Mouse (Mus musculus): Measurements from ENCODE around the gene Dppa2. TPM values are rescaled to one million over a fixed set of nuclear protein-coding genes. Genes with fewer than 3 reads are reported as not detected.

The Dppa2 gene
- not detected in 2 replicates for polyA plus RNA-seq (2012; rRNA removed)

GRCm38 (mm10) chr16:48303509-48303908, at the start of gene Dppa2:
Gene Dppa2 (plus strand): TSS chr16:48303908.
- H3K27ac ChIP-seq (ENCODE audit: insufficient read depth, low read length): no peak within 1 kb of the TSS; the same call in 1 of the 2 replicates
- no peaks in the 10 kb centered on the region for H3K4me1 ChIP-seq (ENCODE audit: control insufficient read depth, insufficient read depth, low read length)
- H3K4me3 ChIP-seq (ENCODE audit: insufficient read depth, low read length): no peak within 1 kb of the TSS
- TF ChIP-seq CTCF (IDR thresholded peaks at IDR 0.05; ENCODE audit: extremely low read depth, insufficient read depth, low read length) (no peak), POLR2A (IDR thresholded peaks at IDR 0.05; ENCODE audit: extremely low read depth, insufficient read depth, low read length) (no peak)

DNA sequence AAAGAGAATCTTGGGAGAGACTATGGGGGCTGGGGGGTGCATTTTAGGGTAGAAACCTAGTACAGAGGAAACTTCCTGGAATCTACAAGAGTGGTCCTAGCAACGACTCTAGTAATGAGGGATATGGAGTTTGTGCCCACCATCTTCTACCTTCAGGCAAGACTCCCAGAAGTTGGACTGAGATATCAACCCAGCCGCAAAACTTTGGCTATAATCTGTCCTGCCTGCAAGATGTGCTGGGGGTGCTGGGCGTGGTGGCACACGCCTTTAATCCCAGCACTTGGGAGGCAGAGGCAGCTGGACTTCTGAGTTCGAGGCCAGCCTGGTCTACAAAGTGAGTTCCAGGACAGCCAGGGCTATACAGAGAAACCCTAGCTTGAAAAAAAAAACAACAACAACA, 49.1 kb upstream of the Dppa2 start:
- Histone ChIP-seq H3K4me3 (ENCODE audit: insufficient read depth, low read length) (no peak overlapping the region), H3K27ac (ENCODE audit: insufficient read depth, low read length) (no peak overlapping the region), H3K4me1 (ENCODE audit: control insufficient read depth, insufficient read depth, low read length) (no peaks in the 10 kb centered on the region)
- TF ChIP-seq CTCF (IDR thresholded peaks at IDR 0.05; ENCODE audit: extremely low read depth, insufficient read depth, low read length): no peak
- no peak for TF ChIP-seq POLR2A (IDR thresholded peaks at IDR 0.05; ENCODE audit: extremely low read depth, insufficient read depth, low read length)

DNA sequence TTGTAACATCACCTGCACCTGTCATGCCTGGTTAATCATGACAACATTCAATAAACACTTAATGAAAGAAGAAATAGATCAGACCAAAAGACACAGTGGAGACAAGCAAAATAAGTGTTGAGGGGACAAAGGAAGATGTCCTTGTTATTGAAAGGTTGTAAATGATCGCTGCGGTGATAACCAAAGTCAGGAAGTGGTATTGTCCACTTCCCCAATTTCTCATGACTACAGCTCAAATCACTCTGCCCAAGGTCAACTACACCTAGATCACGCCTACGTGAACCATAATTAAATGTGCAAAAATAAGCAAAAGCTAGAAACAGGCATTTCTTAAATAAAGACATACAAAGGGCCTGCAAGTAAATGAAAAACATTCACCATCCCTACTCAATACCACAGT, 44.2 kb upstream of the Dppa2 start:
- Histone ChIP-seq H3K4me3 (ENCODE audit: insufficient read depth, low read length) (no peak overlapping the region), H3K27ac (ENCODE audit: insufficient read depth, low read length) (no peak overlapping the region), H3K4me1 (ENCODE audit: control insufficient read depth, insufficient read depth, low read length) (no peaks in the 10 kb centered on the region)
- TF ChIP-seq CTCF (IDR thresholded peaks at IDR 0.05; ENCODE audit: extremely low read depth, insufficient read depth, low read length): no peak
- no peak for TF ChIP-seq POLR2A (IDR thresholded peaks at IDR 0.05; ENCODE audit: extremely low read depth, insufficient read depth, low read length)

DNA sequence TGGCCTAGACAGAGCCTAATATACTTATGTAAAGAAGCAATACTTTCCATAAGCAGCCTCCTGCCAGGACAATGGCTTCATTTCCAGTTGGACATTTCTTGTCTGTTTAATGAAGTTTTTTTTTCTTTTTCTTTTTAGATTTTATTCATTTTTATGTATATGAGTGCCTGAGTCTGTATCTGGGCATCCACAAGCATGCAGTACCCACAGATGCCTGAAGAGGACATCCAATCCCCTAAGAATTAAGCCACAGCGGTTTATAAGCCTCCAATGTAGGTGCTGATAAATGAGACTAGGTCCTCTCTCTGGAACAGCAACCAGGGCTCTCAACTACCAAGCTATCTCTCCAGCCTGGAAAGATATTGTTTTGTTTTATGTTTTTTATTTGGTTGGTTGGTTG, 40.8 kb upstream of the Dppa2 start:
- Histone ChIP-seq H3K4me1 (ENCODE audit: control insufficient read depth, insufficient read depth, low read length) (no peaks in the 10 kb centered on the region), H3K27ac (ENCODE audit: insufficient read depth, low read length) (no peak overlapping the region), H3K4me3 (ENCODE audit: insufficient read depth, low read length) (no peak overlapping the region)
- TF ChIP-seq CTCF (IDR thresholded peaks at IDR 0.05; ENCODE audit: extremely low read depth, insufficient read depth, low read length) (no peak), POLR2A (IDR thresholded peaks at IDR 0.05; ENCODE audit: extremely low read depth, insufficient read depth, low read length) (no peak)

GRCm38 (mm10) chr16:48265856-48266255, 37.9 kb upstream of the Dppa2 start:
- H3K4me1 ChIP-seq (ENCODE audit: control insufficient read depth, insufficient read depth, low read length): no peaks in the 10 kb centered on the region
- H3K27ac ChIP-seq (ENCODE audit: insufficient read depth, low read length): no peak overlapping the region
- TF ChIP-seq POLR2A (IDR thresholded peaks at IDR 0.05; ENCODE audit: extremely low read depth, insufficient read depth, low read length): no peak
- no peak for TF ChIP-seq CTCF (IDR thresholded peaks at IDR 0.05; ENCODE audit: extremely low read depth, insufficient read depth, low read length)
- H3K4me3 ChIP-seq (ENCODE audit: insufficient read depth, low read length): no peak overlapping the region

- Histone ChIP-seq H3K4me1 (ENCODE audit: control insufficient read depth, insufficient read depth, low read length) (no peaks in the 10 kb centered on the region), H3K4me3 (ENCODE audit: insufficient read depth, low read length) (no peak overlapping the region), H3K27ac (ENCODE audit: insufficient read depth, low read length) (no peak overlapping the region)
- no peak for TF ChIP-seq POLR2A (IDR thresholded peaks at IDR 0.05; ENCODE audit: extremely low read depth, insufficient read depth, low read length)
- TF ChIP-seq CTCF (IDR thresholded peaks at IDR 0.05; ENCODE audit: extremely low read depth, insufficient read depth, low read length): no peak
Measured at GRCm38 (mm10) chr16:48276940-48277339, 26.8 kb upstream of the Dppa2 start.

DNA sequence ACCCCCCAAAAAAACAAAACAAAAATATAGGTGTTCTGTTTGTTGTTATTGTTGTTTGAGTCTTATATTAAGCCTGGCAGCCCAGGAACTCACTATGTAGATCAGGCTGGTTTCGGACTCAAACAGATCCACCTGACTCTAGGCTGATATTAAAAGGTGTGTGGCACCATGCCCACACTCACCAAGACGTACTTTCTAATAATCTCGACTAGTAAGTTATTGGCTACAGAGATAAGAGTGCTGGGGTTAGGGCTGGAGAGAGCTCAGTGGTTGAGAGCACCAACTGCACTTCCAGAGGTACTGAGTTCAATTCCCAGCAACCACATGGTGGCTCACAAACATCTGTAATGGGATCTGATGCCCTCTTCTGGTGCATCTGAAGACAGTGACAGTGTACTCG, 22.8 kb upstream of the Dppa2 start:
- no peak overlapping the region for H3K27ac ChIP-seq (ENCODE audit: insufficient read depth, low read length)
- no peak overlapping the region for H3K4me3 ChIP-seq (ENCODE audit: insufficient read depth, low read length)
- no peaks in the 10 kb centered on the region for H3K4me1 ChIP-seq (ENCODE audit: control insufficient read depth, insufficient read depth, low read length)
- TF ChIP-seq POLR2A (IDR thresholded peaks at IDR 0.05; ENCODE audit: extremely low read depth, insufficient read depth, low read length): no peak
- no peak for TF ChIP-seq CTCF (IDR thresholded peaks at IDR 0.05; ENCODE audit: extremely low read depth, insufficient read depth, low read length)

DNA sequence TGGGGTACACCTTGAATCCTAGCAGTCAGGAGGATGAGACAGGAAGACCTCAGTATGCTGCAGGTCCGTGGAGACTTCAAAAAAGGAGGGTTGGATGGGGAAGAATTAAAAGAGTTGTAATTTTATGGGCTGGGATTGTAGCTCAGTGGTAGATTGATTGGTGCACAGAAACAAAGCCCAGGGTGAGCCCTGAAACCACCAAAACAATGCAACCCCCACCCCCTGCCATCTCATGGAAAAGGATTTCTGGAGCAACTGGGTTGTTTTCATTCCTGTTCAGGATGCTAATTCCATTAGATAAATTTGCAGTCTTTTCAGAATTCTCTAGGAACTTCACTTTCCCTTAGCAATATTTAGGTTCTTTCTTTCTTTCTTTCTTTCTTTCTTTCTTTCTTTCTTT, 20.9 kb upstream of the Dppa2 start:
- TF ChIP-seq CTCF (IDR thresholded peaks at IDR 0.05; ENCODE audit: extremely low read depth, insufficient read depth, low read length): no peak
- no peak for TF ChIP-seq POLR2A (IDR thresholded peaks at IDR 0.05; ENCODE audit: extremely low read depth, insufficient read depth, low read length)
- Histone ChIP-seq H3K4me3 (ENCODE audit: insufficient read depth, low read length) (no peak overlapping the region), H3K27ac (ENCODE audit: insufficient read depth, low read length) (no peak overlapping the region)

GRCm38 (mm10) chr16:48283517-48283916, 20.2 kb upstream of the Dppa2 start, which contains the start of gene Dppa4:
Gene Dppa4 (plus strand): TSS chr16:48283733.
- H3K27ac ChIP-seq (ENCODE audit: insufficient read depth, low read length): no peak within 1 kb of the TSS
- no peaks in the 10 kb centered on the region for H3K4me1 ChIP-seq (ENCODE audit: control insufficient read depth, insufficient read depth, low read length)
- no peak within 1 kb of the TSS for H3K4me3 ChIP-seq (ENCODE audit: insufficient read depth, low read length)
- TF ChIP-seq POLR2A (IDR thresholded peaks at IDR 0.05; ENCODE audit: extremely low read depth, insufficient read depth, low read length) (no peak), CTCF (IDR thresholded peaks at IDR 0.05; ENCODE audit: extremely low read depth, insufficient read depth, low read length) (no peak)

More for the DNA sequence above, 20.9 kb upstream of the Dppa2 start:
- H3K4me1 ChIP-seq (ENCODE audit: control insufficient read depth, insufficient read depth, low read length): no peaks in the 10 kb centered on the region

DNA sequence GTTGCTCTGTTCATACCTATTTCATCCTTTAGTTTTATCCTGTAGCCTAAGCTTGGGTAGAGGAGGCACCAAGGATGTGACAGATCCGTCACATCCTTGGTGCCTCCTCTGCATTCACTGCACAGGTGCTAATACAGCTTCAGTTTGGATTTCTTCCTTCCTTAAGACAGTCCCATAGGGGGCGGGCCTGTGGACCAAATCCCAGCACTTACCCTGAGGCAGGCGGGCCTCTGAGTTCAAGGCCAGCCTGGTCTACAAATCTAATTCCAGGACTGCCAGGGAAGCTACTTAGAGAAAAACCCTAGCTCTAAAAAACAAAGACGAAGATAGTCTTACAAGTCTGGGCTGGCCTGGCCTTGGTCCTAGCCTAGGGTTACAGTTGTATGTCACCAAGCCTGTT, 18.2 kb upstream of the Dppa2 start:
- H3K4me3 ChIP-seq (ENCODE audit: insufficient read depth, low read length): no peak overlapping the region
- no peaks in the 10 kb centered on the region for H3K4me1 ChIP-seq (ENCODE audit: control insufficient read depth, insufficient read depth, low read length)
- no peak for TF ChIP-seq CTCF (IDR thresholded peaks at IDR 0.05; ENCODE audit: extremely low read depth, insufficient read depth, low read length)
- no peak for TF ChIP-seq POLR2A (IDR thresholded peaks at IDR 0.05; ENCODE audit: extremely low read depth, insufficient read depth, low read length)
- H3K27ac ChIP-seq (ENCODE audit: insufficient read depth, low read length): no peak overlapping the region

All from cortical plate, adult 2 months (tissue).